Mouse (Mus musculus) retina, postnatal 7 days (tissue): ENCODE measurements around the gene Ppp2r5d.

Source experiments
- DNase-seq: peaks from one replicate; pipeline ENCODE4 v3.0.0-alpha.2; 2012; ENCODE audit warnings: low read depth, low spot score

Gene Ppp2r5d

GRCm38 (mm10) chr17:46646322-46646662 lies 58.6 kb downstream of the Ppp2r5d start:
- no peak for DNase-seq

DNA sequence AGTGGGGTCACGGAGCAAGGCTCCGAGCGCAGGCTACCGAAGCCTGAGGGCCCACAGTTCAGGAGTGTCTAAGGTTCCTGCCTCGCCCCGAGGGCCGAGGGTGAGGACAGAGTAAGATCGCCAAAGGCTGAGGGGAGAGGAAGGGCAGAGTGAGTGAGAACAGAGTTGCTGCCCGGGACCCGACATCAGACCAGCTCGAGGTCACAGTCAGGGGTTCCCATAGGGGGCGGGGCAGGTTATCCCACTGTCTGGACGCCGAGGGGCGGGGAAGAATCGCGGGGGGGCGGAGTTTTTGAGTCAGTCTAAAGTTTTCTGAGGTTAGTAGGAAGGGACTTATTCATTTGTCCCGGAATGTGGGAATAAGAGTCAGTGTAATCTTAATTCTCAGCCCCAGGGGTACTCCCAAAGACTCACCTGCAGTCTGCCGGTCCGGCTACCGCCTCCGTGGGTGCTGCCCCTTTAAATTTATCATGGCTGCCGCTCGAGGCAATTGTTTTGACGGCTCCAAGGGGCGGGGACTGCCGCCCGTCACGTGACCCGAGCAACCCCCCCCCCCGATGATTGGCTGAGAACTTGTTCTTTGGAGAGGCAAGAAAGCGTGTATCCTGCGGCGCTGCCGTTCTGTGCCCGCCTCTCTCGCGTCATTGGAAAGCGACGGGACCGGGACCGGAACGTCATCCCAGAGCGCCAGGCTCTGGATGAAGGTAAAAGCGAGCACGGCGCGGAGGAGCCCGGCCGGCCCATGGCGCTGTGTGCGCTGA lies 59.2 kb downstream of the Ppp2r5d start, which contains the start of the genes Klc4 and Mrpl2:
Gene Klc4, minus strand, starts transcription at position 462 of the 761 bp plus-strand sequence.
Gene Mrpl2, plus strand, starts transcription at position 669 of the 761 bp plus-strand sequence.
- DNase-seq = peak; percentile 98

GRCm38 (mm10) chr17:46644916-46645475 lies 59.9 kb downstream of the Ppp2r5d start:
- DNase-seq = no peak

DNA sequence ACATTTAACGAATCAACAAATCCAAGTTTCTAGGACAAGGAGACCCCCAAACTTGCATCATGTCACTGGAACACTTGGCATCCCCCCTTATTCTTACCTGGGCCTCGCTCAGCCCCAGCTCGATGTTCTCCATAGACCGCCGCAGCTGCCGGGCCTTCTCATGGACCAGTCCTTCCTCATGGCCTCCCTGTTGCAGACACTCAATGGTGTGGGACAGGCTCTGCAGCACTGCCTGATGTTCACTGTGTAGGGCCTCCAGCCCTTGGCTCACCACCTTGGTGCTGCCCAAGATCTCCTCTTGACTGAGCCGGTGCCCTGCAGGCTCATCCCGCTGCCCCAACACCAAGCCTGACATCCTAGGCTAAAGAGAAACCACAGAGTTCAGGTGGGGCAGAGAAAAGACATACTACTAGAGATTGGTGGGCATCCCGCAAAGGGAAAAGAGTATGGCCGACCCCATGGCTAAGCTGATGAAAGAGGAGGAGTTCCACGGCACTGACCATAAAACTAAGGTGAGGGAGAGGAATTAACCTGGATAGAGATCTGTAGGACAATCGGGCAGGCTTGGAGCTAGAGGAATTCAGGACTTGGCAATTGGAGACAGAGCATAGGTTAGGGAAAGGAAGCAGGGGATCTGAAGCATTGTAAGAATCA lies 60.6 kb downstream of the Ppp2r5d start:
- DNase-seq = no peak

GRCm38 (mm10) chr17:46642060-46642459 lies 62.9 kb downstream of the Ppp2r5d start:
- no peak for DNase-seq

DNA sequence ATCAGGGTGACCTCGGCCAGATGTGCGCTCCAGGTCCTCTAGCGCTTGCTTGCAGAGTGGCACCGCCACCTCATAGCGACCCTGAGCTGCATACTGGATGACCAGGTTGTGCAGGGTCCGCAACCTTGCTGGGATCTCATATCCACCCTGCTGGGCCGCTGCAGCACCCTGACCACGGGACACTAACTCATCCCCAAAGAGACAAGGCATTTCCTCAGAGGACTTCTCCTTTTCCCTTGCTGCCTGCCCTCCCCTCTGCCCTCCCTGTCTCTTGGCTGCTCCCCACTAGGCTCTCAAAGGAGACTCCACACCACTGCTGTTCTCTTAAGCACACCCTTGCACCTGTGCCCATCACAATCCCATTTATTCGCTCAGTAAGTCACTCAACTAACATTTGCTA lies 65.0 kb downstream of the Ppp2r5d start:
- DNase-seq = no peak

GRCm38 (mm10) chr17:46636831-46637523 lies 67.9 kb downstream of the Ppp2r5d start:
- peak; percentile 60 for DNase-seq
